Mouse (Mus musculus): Measurements from ENCODE around the gene Taldo1.

Gene Taldo1

DNA sequence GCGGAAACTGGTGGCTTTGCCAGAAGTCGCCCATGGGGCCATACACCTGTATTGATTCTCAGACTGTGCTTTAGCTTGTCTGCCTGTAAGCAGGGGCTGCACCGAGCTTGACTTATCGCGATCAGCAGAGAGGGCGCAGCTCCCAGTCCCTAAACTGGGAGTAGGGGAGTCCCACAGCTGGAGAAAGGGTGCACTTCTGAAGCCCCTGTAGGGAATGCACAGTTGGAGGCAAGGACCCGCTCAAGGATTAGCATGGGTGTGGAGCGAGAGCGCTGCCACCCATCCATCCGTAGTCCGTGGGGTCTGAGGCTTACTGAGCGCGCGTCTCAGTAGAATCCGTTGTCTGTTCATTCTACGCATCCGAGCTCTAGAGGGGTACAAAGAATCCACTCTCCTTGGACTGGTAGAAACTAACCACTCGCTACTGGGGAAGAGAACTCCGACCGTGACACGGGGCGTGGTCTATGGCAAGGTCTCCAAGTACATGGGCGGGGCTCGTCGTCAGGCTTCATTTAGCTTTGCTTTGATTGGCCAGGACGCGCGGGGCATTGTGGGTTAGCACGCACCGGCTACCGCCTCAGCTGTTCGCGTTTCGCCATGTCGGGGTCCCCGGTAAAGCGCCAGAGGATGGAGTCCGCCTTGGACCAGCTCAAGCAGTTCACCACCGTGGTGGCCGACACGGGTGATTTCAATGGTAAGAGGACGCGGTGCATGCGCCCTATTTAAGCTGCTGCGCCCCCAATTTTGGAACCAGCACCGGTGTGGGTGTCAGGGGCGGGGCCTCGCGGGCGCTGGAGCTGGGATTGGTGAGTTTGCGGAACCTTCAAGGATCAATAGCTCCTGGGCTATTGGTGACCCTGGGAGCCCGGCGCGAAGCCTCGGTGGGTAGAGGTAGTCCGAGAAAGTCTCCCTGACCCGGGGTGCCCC lies at the start of gene Taldo1:
Gene Taldo1 (plus strand): TSS at position 575 of the 927 bp plus-strand sequence.
- peak; percentile 95 for DNase-seq (ENCODE audit: low spot score)

GRCm38 (mm10) chr7:141343230-141343629 lies 48.8 kb upstream of the Taldo1 start:
- peak; percentile 34 for DNase-seq (ENCODE audit: low spot score)

DNA sequence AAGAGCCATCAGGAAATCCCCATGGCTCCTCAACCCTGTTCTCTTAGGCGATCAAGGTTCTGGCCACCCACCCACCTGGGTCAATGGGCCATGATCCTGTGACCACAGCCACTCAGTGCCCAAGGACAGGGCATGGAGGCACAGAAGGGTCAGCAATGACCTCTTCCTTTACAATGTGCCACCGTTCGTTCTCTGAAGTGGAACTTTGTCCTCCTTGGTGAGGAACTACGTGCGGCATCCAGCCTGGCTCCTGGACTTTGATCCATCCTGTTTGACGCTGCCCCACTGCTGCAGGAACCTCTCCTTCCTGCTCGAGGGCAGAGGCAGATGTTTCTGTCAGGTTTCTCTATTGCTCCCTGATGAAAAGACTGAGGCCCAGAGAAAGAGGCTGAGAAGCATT lies 48.3 kb upstream of the Taldo1 start:
- no peak for DNase-seq (ENCODE audit: low spot score)

- DNase-seq (ENCODE audit: low spot score), result no peak
Observed at GRCm38 (mm10) chr7:141344787-141345186, 47.2 kb upstream of the Taldo1 start.

DNA sequence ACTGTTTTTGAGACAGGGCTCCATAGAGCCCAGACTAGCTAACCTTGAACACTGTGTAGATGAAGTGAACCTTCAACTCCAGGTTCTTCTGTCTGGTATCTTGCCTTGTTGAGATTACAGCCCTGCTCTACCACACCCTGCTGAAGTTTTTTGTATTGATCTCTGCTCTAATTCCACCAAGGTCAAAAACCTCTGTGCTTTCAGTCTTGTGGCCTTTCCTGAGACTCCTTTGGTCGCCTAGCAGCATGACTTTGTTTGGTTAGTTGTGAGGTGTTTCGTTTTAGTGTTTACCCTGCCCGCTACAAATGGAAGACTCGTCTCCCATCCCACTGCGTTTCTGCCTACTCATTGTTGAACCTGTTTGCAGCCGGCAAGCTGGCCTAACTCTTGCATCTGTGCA lies 40.9 kb upstream of the Taldo1 start:
- DNase-seq (ENCODE audit: low spot score), result no peak

GRCm38 (mm10) chr7:141355051-141355450 lies 36.9 kb upstream of the Taldo1 start:
- no peak for DNase-seq (ENCODE audit: low spot score)

GRCm38 (mm10) chr7:141355626-141356326 lies 36.2 kb upstream of the Taldo1 start:
- no peak for DNase-seq (ENCODE audit: low spot score)

- DNase-seq (ENCODE audit: low spot score), result no peak
Observed at GRCm38 (mm10) chr7:141356971-141357370, 35.0 kb upstream of the Taldo1 start.

- DNase-seq (ENCODE audit: low spot score), result no peak
Observed at GRCm38 (mm10) chr7:141361510-141361909, 30.5 kb upstream of the Taldo1 start.

DNA sequence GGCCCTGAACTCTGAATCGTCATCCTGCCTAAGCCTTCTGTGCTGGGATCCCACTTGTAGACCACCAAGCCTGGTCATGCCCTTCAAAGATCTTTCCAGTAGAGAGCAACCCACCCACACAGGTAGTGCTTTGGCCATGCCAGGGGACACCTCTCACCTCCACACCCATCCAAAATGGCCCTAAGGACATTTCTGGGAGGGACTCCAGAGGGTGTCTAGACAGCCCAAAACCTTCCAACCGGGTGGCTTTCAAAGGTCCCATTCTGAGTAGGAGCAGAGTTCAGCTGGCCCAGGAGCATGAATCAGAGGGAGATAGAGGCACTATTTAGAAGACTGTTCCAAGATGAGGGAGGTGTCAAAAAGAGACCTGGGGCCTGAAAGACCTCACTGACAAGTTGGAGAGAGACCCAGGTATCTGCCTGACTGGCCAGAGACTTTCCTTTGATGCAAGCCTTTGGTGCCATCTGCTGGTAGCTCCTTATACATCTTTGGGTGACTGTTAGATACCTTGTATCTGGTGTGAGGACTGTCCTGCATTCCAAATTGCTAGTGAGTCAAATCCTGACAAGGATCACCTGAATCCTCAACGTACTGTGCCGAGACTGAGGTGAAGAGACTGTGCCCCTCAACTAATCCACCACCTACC lies 28.8 kb upstream of the Taldo1 start:
- peak; percentile 81 for DNase-seq (ENCODE audit: low spot score)

DNA sequence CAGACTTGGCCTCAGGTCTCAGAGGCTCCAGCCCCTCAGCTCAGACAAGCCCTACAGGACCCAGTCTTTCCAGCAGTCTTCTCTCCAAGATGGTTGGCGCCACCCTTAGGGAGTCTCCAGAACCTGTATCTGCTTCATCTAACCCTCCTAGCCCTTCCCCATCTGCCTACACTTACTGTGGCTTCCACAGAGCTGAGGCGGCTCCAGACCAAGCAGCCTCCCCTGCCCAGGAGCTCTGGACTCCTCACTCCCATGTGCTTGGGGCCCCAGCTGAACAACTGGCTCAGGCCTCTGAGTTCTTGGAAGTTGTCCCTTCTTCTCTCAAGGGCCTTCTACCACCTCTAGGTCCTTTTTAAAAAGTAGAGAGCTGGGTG lies 28.3 kb upstream of the Taldo1 start:
- no peak for DNase-seq (ENCODE audit: low spot score)

GRCm38 (mm10) chr7:141364349-141365048 lies 27.5 kb upstream of the Taldo1 start:
- DNase-seq (ENCODE audit: low spot score), result no peak

GRCm38 (mm10) chr7:141365049-141365445 lies 27.0 kb upstream of the Taldo1 start:
- DNase-seq (ENCODE audit: low spot score), result no peak

- no peak for DNase-seq (ENCODE audit: low spot score)
Observed at GRCm38 (mm10) chr7:141367358-141367757, 24.6 kb upstream of the Taldo1 start.

GRCm38 (mm10) chr7:141369918-141370317 lies 22.1 kb upstream of the Taldo1 start:
- DNase-seq (ENCODE audit: low spot score), result no peak

DNA sequence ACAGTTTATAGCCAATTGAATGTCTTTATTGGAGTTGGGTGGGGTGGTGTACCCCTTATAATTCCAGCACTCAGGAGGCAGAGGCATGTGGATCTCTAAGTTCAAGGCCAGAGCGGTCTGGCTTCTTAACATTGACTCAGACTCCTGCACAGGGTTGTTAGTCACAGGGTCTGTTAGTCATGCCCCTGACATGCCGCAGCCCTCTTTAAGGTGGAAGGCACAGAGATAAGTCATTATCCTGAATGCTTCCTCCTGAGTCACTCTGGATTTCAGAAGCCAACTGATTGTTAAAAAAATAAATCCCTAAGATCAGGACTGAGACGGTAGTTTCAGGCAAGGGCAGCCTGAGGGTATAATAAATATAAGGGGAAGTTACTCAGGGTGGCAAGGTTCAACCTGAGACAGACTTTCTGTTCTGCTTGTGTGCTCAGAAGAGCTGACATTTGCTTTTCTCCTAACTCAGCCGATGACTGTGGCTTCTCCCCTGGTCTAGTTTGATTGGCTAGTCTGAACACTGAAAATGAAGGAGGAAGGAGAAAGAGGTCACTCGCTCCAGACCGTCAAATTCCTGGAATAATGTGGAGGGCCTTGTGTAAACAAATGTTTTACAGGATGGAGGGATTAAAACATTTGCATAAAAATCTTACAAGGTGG lies 19.9 kb upstream of the Taldo1 start:
- no peak for DNase-seq (ENCODE audit: low spot score)

DNA sequence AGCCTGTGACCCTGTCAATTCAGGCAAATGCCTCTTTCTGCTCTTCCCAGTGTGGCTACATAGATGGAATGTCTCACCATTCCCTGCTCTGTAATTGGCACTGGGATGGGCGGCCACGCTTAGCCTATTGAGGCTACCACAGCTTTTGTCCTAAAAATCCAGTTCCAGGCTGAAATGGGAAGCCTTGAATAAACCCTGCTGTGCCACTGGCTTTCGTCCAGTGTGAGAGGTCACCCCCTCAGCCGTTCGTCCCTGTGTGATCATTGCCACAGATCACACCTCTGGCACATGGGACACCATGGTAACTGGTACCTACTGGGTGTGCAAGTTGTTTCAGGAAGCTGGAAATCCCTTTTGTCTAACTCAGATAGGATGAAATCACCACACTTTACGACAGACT lies 18.4 kb upstream of the Taldo1 start:
- DNase-seq (ENCODE audit: low spot score), result peak; percentile 72

GRCm38 (mm10) chr7:141374399-141374798 lies 17.6 kb upstream of the Taldo1 start:
- no peak for DNase-seq (ENCODE audit: low spot score)

- DNase-seq (ENCODE audit: low spot score), result no peak
Observed at GRCm38 (mm10) chr7:141379584-141379983, 12.4 kb upstream of the Taldo1 start.

- peak; percentile 66 for DNase-seq (ENCODE audit: low spot score)
Observed at GRCm38 (mm10) chr7:141381068-141381835, 10.7 kb upstream of the Taldo1 start.

All from adipocyte (in vitro differentiated cells).